Mouse (Mus musculus): ENCODE measurements at regions not wholly inside any gene's neighbourhood (a gene's known extent, or its start where the extent isn't known, plus 50 kb on each side); places are given as distances from the start of the nearest gene placed in this dataset.

- DNase-seq (ENCODE audit: low spot score), result peak; percentile 31
These were observed 110.8 kb downstream of the Map3k7 start for GRCm38 (mm10) chr4:32074399-32075296.

- no peak for DNase-seq (ENCODE audit: low spot score)
These were observed 112.6 kb downstream of the Map3k7 start for GRCm38 (mm10) chr4:32076391-32076925.

DNA sequence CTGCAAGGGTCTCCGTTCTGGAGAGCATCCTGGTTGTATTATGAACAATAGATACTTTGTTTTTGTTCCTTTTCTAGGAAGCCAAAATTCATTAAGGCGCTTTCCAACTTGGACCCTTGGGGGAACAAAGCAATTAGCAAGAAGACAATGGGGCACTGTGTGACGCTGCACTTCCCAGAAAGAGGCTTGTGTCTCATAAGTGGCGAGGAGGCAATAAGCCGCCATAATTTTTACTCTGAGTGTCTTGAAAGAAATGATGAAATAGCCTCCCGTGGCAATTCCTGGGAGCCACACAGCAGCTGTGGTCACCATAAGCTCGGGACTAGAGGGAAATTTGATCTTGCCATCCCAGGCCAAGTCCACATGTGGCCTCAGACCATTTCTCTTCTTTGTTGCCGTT is 119.6 kb downstream of the Map3k7 start:
- no peak for DNase-seq (ENCODE audit: low spot score)

DNA sequence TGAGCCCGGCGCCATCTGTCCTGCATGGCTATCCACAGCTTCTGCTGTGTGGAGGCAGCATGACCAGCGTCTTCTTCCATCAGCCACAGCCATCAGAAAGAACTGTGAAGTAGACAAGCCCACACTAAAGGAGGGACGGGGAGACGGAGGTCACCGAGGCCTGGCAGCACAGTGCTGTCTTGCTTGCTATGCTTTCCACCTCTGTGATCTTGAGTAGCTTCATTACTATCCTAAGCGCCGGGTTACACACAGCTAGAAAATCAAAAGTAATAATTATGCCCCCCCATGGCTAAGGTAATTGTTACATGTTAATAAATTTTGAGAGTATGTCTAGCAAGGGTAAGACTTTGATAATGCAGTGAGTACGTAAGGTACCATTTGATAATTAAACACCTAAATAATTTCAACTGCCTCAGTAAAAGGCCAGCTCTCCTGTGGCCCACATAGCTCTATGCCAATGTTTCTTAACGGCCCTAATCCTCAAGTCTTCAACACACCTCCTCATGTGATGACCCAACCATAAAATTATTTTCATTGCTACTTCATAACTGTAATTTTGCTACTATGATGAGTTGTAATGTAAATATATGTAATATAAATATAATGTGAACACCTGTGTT is 120.5 kb downstream of the Map3k7 start:
- DNase-seq (ENCODE audit: low spot score), result no peak

DNA sequence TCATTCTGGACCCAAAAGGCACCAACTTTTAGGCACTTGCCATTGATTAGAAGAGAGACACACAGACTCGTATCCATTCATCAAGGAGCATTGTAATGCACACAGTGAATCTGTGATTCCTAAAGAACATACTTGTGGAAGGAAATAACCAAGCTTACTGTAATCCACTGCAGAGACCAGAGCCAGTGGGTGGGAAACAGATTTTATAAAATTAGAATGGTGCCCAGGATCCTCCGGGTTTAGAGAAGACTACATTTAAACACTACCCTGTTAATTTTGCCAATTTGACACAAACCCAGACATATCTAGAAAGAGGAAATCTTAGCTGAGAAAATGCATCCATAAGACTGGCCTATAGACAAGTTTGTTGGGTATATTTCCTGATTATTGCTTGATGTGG is 121.1 kb downstream of the Map3k7 start:
- DNase-seq (ENCODE audit: low spot score), result no peak

DNA sequence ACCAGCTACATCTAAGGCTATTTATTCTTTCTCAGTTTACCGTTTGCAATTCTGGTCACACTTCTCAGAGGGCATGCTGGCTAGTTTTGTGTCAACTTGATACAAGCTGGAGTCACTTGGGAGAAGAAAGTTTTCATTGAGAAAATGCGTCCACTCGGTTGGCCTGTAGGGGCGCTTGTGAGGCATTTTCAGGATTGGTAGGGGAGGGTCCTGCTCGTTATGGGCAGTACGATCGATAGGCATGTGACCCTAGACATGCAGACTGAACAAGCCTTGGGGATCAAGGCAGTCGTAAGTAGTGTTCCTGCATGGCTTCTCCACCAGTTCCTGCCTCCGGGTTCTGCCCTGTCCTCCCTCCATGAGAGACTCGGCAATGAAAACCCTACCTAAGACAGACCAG is 127.2 kb downstream of the Map3k7 start:
- DNase-seq (ENCODE audit: low spot score), result no peak

GRCm38 (mm10) chr4:32092320-32093041 is 128.6 kb downstream of the Map3k7 start:
- no peak for DNase-seq (ENCODE audit: low spot score)

DNA sequence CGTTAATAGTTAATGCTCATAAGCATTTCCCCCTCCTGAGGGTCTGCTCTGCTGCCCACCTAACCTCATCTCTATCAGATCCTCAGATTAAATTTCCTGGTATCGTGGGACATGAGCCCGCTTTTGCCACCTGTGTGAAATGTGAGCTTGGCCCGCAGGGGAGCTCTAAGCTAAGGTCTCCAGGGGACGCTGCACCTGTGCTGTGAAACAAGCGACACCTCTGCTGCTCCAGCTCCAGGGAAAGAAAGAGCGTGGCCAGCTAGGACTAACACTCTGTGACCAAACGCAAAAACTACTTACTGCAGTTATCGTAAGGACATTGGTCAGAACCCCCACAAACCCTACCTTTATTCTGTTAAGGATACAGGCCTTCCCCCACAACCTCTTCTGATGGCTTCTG is 134.3 kb downstream of the Map3k7 start:
- DNase-seq (ENCODE audit: low spot score), result no peak

DNA sequence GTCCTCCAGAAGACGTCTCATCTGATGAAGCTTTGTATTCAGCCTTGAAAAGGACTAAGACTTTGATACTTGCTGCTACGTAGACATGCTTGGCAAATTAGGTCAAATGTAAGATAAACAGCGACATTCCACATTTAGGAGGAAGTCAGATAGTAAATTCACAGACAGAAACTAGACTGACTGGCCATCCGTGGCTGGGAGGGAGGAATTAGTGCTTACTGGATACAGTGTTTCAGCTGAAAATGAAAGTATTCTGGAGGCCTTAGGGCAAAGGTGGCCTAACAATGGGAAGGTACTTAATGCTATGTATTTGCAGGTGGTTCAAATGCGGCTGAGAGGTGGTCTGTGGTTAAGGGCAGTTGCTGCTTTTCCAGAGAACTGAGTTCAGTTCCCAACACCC is 137.1 kb downstream of the Map3k7 start:
- DNase-seq (ENCODE audit: low spot score), result no peak

- peak; percentile 22 for DNase-seq (ENCODE audit: low spot score)
These were observed 131.9 kb upstream of the Bach2 start for GRCm38 (mm10) chr4:32106664-32107171.

- DNase-seq (ENCODE audit: low spot score), result no peak
These were observed 116.3 kb upstream of the Bach2 start for GRCm38 (mm10) chr4:32122320-32122719.

DNA sequence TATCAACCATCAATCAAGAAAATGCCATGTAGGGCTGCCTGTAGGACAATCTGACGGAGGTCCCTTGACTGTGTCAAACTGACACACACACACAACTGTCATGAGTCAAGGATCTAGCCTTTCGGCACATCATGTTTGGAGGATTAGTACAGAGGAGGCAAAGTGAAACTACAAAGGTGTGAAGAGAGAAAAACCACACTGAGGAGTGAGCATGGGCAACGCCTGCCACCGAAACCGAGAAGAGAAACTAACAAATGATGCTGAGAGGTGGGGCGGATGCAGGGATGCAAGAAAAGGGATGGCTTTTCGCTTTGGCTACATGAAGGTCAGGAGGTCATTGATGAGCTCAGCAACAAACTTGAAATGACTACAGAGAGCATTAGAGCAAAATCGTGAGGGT is 111.8 kb upstream of the Bach2 start:
- no peak for DNase-seq (ENCODE audit: low spot score)

DNA sequence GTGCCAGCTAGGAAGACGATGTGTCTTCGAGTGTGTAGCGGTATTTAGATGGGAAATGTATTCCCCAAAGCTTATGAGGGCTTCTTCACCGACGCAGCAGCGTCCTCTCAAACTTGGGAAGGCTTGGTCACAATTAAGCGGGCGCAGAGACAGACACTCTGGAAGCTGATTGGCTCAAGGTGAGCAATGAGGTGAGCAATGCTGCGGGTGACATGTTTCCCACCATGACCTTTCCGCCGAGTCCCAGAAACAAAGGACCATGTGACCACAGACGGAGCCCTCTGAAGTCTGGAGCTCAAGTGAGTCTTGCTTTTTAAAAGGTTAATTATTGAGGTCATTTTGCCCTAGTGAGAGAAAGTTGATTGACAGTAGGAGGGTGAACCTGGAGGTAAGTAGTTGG is 108.0 kb upstream of the Bach2 start:
- no peak for DNase-seq (ENCODE audit: low spot score)

GRCm38 (mm10) chr4:32131819-32132218 is 106.8 kb upstream of the Bach2 start:
- no peak for DNase-seq (ENCODE audit: low spot score)

- no peak for DNase-seq (ENCODE audit: low spot score)
These were observed 102.5 kb upstream of the Bach2 start for GRCm38 (mm10) chr4:32136151-32136550.

DNA sequence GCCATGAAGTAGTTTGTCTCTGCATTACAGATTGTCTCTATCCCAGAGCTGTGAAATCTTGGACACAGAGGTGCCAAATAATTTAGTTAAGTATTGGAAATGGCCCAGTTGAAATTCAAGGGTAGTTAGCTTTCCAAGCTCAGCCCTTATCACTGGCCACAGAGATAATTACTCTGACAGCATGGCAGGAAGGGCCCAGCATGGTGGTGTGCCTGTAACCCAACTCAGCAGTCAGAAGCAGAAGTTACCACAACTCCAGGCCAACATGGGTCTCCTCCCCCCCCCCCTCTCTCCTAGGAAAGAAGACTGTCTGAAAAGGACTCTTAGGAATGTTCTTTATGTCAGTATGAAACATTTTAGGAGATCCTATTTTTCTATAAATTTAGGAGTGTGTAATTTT is 101.4 kb upstream of the Bach2 start:
- DNase-seq (ENCODE audit: low spot score), result no peak

GRCm38 (mm10) chr4:32137966-32138365 is 100.6 kb upstream of the Bach2 start:
- no peak for DNase-seq (ENCODE audit: low spot score)

DNA sequence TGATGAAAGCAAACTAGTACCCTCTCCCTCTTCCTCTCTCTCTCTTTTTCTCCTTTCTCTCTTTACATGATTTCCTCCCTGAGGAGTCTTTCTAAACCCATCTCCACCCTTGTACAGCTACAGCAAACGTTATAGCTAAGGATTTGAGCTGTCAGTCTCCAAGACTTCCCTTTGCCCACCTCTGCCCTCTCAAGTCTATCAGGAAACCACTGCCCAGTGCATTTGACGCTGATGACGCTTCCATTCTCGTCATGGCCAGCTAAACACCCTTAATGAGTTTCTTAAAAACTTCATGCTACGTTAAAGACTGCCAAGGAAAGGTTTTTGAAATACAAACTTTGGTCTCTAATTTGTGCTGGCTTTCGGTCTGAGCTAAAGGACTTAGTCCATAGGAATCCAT is 99.0 kb upstream of the Bach2 start:
- no peak for DNase-seq (ENCODE audit: low spot score)

DNA sequence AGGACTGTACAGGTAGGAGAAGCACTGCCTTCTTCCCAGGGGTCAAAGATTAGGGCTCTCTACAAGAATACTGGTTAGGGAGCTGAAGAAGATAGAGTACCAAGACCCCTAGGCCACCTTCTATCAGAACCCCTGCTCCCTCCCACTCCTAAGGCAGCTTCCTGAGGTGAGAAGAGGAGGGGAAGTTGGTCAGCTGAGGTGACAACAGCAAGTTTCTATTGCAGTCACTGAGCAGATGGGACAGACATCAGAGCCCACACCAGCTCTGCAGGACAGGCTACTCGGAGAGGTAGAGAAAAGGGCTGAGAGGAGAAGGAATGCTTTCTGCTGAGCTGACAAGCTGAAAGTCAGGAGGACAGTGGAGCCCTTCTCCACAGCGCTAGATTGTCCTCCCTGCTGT is 98.5 kb upstream of the Bach2 start:
- no peak for DNase-seq (ENCODE audit: low spot score)

DNA sequence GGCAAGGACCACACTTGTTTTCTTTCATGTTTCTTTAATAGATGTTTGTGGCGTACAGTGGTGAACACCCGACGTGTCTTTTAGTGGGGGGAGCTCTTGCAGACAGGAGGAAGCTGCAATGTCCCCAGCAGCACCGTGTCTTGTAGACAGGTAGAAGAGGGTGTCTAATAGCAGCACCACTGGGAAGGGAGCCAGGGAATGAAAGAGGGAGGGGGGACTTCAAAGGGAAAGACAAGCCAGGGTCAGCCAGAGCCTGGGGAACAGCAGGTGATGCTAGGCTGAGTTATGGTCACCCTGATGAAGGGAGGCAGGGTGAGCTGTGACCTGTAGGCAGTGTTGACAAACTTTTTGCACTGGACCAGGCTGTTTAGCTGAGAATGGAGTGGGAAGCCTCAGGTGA is 96.4 kb upstream of the Bach2 start:
- DNase-seq (ENCODE audit: low spot score), result no peak

DNA sequence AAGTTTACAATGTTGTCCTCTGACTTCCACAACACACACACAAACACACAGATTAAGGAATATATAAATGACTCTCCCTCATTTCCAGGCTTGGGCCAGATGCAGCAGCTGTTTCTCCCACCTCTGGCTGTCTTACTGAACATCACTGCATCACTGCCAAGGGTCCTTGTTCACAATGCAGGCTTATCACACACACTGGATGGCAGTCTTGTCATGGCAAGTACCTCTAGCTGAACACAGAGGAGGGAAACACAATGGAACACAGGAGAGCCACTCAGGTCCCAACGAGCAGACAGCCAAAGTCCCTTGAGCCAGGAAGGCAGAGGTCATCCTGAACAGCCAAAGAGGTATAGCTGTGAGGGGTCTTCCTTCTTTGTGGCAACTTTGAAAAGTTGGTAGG is 91.5 kb upstream of the Bach2 start:
- no peak for DNase-seq (ENCODE audit: low spot score)

DNA sequence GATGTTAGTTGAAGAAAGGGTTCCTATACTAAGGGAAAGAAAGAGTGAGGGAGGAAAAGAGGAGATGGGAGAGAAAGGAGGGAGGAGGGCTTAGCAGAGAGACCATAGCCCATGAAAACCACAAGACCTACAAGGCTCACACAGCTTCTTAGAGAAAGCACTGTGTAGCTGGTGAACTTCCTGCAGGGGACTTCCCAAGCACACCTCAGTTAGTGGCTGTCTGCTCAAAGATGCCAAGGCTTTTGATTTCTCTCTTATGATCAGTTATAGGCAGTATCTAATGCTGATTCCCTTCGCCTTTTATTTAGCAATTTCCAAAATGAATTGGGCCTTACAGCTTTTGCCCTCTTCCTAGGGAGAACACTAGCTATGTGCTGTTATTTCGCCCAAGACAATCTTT is 90.0 kb upstream of the Bach2 start:
- DNase-seq (ENCODE audit: low spot score), result no peak

DNA sequence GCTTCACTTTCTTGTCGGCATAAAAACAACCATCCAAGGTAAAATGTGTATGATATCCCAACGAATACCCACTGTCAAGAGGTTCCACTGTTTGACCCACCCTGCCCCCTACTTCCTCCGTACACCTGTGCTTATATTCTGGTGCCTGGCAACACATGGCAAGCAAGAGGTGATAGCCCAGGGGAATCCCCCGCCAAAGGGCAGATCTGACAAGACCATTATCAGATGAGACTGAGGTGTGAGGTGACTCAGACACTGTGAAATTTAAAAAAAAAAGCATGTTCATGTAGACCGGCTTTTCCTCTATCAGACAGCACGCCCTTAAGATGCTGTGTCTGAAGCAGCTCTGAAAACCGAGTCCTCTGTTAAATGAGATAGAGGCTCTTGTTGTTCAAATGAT is 89.4 kb upstream of the Bach2 start:
- no peak for DNase-seq (ENCODE audit: low spot score)
